Mouse (Mus musculus) midbrain, postnatal 0 days (tissue): ENCODE results near the gene Il17rd. TPM values are rescaled to one million over a fixed set of nuclear protein-coding genes. Genes with fewer than 3 reads are reported as not detected.

Source experiments
- ATAC-seq: fragments of 200-750 bp; cut with Nextera tagmentation; 2 replicates; pipeline ENCODE4 v1.8.0; 2017; ENCODE audit warnings: moderate number of reproducible peaks, mild to moderate bottlenecking, moderate TSS enrichment, moderate library complexity; ENCODE audit not compliant: low FRiP score
- DNase-seq: peaks from one replicate; pipeline ENCODE4 v3.0.0-alpha.2; 2015; ENCODE audit warnings: low spot score
- H3K27ac ChIP-seq: fragments of 300-500 bp; sonication (generic); 2 replicates; pipeline ENCODE4 v1.5.1; 2014; ENCODE audit warnings: low read depth, mild to moderate bottlenecking, low read length, mixed read lengths
- H3K27me3 ChIP-seq: fragments of 300-500 bp; sonication (generic); 2 replicates; pipeline ENCODE4 v1.6.1; 2014; ENCODE audit warnings: low read length, control low read depth, mixed read lengths; ENCODE audit not compliant: insufficient read depth
- H3K36me3 ChIP-seq: fragments of 300-500 bp; sonication (generic); 2 replicates; pipeline ENCODE4 v1.6.1; 2014; ENCODE audit warnings: low read length, control low read depth, mixed read lengths; ENCODE audit not compliant: insufficient read depth
- H3K4me1 ChIP-seq: fragments of 300-500 bp; sonication (generic); 2 replicates; pipeline ENCODE4 v1.6.1; 2014; ENCODE audit warnings: mild to moderate bottlenecking, control low read depth, antibody characterized with exemption, low read length, mixed read lengths; ENCODE audit not compliant: insufficient read depth
- H3K4me2 ChIP-seq: fragments of 300-500 bp; sonication (generic); 2 replicates; pipeline ENCODE4 v1.6.1; 2014; ENCODE audit warnings: low read depth, mild to moderate bottlenecking, low read length, mixed read lengths; ENCODE audit not compliant: poor library complexity, severe bottlenecking
- H3K4me3 ChIP-seq: fragments of 300-500 bp; sonication (generic); 2 replicates; pipeline ENCODE4 v1.5.1; 2014; ENCODE audit warnings: low read depth, mild to moderate bottlenecking, low read length, moderate library complexity
- H3K9ac ChIP-seq: fragments of 300-500 bp; sonication (generic); replicated peaks from 2 replicates; pipeline ENCODE4 v1.6.1; 2014; ENCODE audit warnings: mild to moderate bottlenecking, low read length, moderate library complexity, mixed read lengths; ENCODE audit not compliant: poor library complexity, severe bottlenecking
- H3K9me3 ChIP-seq: fragments of 300-500 bp; sonication (generic); 2 replicates; pipeline ENCODE4 v1.6.1; 2016; ENCODE audit warnings: low read length, control low read depth
- CTCF ChIP-seq: IDR thresholded peaks from 2 replicates; pipeline ENCODE4 v1.5.1; 2016; ENCODE audit warnings: antibody characterized with exemption, mild to moderate bottlenecking
- WGBS: fragments of 180-500 bp; shearing (Covaris S2); extraction: QIAGEN DNeasy Blood & Tissue Kit; methylation state at CpG from one replicate; pipeline ENCODE4 v1.1.7; 2014; 5-methylcytosine and 5-hydroxymethylcytosine counted together
- polyA plus RNA-seq: library from polyadenylated mRNA; unstranded; fragments of >200 nt; fragmentation: Nextera tagmentation; extraction: Ambion mirVana; gene quantifications from 2 replicates; pipeline ENCODE4 v1.2.1, GENCODE M21; 2015
- total RNA-seq: library from RNA; depleted of rRNA; stranded (reverse); fragments of >200 nt; gene quantifications from 2 replicates; pipeline ENCODE4 v1.2.3, GENCODE M21; 2014

Il17rd gene
- total and polyA plus RNA-seq, 2 experiments from 2014 or later, result 1.5 to 9.1 TPM

DNA sequence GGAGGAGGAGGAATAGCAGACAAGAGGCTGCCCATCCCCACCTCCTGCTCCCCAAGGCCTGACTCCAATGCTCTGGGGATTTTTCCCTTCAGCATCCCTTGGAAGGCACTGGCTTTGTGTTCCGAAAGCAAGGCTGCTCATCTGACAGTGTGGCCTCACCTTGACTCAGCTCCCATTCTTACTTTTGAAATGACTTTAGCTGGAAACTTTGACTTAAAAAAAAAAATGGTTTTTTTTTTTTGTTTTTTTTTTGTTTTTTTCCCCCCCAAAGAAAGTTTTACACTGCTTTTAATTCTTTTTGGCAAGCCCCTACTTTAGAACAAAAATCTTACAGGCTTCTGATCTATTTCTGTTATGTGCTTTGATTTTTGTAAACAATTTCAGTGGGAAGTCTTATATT is 24.6 kb downstream of the Il17rd start:
- TF ChIP-seq CTCF, result no peak
- Histone ChIP-seq H3K27ac (no peak overlapping the region), H3K4me3 (no peak overlapping the region), H3K4me2 (no peak overlapping the region), H3K36me3 (no peaks in the 10 kb centered on the region), H3K27me3 (no peaks in the 10 kb centered on the region), H3K4me1 (peaks cover 16% of the 10 kb centered on the region), H3K9me3 (no peaks in the 10 kb centered on the region), H3K9ac (no peak overlapping the region)
- no peak for ATAC-seq
- DNase-seq, result no peak
- WGBS, result 71% methylated on average over 1 of the region's 1 CpGs

DNA sequence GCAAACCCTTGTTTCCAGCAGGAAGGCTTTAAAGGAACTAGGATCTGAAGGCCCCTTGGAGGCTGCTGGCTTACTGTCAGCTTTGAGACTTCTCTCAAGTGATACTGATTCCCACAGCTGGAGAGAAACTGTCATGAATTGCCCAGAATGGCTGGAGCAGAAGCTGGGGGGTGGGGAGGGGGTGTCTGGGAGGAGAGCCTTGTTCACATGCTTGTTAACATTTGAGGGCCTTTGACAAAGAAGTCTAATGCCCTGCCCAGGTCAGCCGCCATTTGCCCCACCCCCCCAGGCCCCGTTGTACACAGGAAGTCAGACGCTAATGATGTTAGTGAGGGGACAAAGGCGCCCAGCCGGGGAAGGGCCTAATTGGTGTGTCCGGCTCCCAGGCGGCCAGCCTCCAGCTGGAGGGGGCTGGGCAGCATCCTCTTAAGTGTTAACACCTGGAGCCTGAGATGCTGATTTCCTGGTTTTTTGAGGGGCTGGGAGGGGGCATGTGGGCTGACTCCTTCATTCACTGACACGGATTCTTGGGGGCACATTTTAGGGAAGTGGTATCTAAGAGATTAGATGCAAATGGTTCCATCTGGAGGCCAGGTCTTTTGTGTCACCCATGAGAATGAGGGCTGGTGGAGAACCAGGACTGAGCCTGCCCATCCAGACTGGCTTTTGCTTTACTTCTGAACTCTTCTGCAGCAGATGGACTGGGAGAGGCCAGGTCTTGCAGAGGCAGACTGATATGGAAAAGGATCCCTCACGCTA is 27.6 kb downstream of the Il17rd start:
- H3K4me2 ChIP-seq, result no peak overlapping the region
- peaks cover 13% of the 10 kb centered on the region for H3K4me1 ChIP-seq
- DNase-seq (no peak), ATAC-seq (no peak)
- TF ChIP-seq CTCF, result no peak
- no peak overlapping the region for H3K4me3 ChIP-seq
- H3K36me3 ChIP-seq, result no peaks in the 10 kb centered on the region
- H3K9me3 ChIP-seq, result no peaks in the 10 kb centered on the region
- WGBS, result 18% methylated on average over 9 of the region's 9 CpGs
- H3K27ac ChIP-seq, result peak overlapping the region; percentile 43; the same call in 1 of the 2 replicates
- no peaks in the 10 kb centered on the region for H3K27me3 ChIP-seq
- H3K9ac ChIP-seq, result 0 out of 2 replicates have a peak overlapping the region, but pooled peaks have one; percentile 13

DNA sequence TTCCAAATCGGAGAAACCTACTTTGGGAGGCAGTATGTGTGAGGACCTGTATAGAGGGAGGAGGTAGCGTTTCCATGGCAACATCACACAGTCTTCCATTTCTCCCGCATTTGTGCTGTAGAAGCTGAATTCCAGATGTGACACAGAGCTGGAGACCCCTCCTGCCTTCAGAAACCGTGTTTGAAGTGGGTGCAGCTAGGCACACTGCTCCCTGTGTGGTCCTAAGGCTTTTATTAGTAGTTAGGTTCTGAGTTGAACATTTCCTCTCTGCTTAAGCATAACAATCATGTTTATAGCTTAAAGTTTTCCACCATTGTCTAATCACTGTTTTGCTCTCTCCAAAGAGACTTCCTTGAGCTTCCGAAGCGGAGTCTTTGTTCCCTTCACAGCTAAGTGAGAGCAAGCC is 29.1 kb downstream of the Il17rd start:
- Histone ChIP-seq H3K4me1 (peaks cover 13% of the 10 kb centered on the region), H3K9me3 (no peaks in the 10 kb centered on the region), H3K4me3 (no peak overlapping the region), H3K27ac (peak overlapping the region; percentile 51; the same call in 1 of the 2 replicates), H3K36me3 (no peaks in the 10 kb centered on the region), H3K9ac (no peak overlapping the region), H3K27me3 (no peaks in the 10 kb centered on the region), H3K4me2 (peak overlapping the region; percentile 32)
- TF ChIP-seq CTCF, result no peak
- peak; percentile 65 for ATAC-seq
- WGBS, result 16% methylated on average over 6 of the region's 6 CpGs
- peak; percentile 59 for DNase-seq

DNA sequence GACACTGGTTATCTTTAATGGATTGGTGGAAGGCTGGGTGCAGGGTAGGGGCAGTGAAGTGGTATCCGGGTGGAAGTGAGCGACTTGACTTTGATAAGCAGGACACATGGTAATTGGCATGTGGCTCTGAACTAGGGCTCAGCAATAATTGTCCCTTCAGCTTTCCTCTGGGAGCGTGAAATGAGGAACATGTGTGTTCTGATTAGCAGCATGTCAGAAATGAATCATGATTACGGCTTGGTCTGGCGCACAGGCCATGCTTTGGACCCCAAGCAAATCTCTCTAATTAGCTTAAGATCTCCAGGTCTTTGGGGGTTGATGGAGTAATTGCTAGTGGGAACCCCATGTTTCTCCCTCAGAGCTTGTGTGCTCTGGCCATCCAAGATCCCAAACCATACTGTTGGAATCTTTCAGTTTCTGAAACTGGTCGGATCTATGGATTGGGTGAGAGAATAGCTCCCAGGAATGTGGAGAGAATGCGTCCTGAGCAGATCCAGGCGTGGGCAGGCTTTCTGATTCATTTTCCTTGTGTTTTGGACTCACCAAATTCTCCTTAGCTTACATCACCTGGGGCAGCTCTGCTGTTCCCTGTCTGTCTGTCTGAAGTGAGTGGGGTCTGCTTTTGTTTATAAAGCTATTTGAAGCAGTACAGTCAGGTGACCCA is 30.8 kb downstream of the Il17rd start:
- H3K4me1 ChIP-seq, result peaks cover 13% of the 10 kb centered on the region
- H3K27me3 ChIP-seq, result no peaks in the 10 kb centered on the region
- ATAC-seq, result no peak
- DNase-seq, result peak; percentile 18
- no peak overlapping the region for H3K4me3 ChIP-seq
- no peak overlapping the region for H3K27ac ChIP-seq
- 51% methylated on average over 8 of the region's 8 CpGs for WGBS
- no peak overlapping the region for H3K9ac ChIP-seq
- no peaks in the 10 kb centered on the region for H3K9me3 ChIP-seq
- no peak for TF ChIP-seq CTCF
- no peak overlapping the region for H3K4me2 ChIP-seq
- H3K36me3 ChIP-seq, result no peaks in the 10 kb centered on the region

DNA sequence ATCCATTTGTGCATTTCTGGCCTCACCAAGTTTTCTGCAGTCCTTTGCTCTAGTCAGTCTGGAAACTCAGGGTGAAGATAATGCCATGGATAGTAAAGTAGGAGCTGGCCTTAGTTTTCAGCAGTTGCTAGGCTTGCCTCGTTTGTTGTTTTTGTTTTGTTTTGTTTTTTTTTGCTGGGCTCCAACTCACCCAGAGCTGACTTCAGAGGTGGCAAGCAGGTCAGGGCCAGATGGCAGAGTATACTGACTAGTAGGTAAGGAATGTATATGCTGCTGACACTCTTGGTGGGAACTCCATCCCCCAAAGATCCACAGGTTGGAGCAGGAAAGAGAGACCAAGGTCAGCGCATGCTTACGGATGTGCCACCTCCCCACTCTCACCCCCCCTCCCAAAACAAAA is 31.4 kb downstream of the Il17rd start:
- 58% methylated on average over 3 of the region's 3 CpGs for WGBS
- Histone ChIP-seq H3K9me3 (no peaks in the 10 kb centered on the region), H3K9ac (no peak overlapping the region)

DNA sequence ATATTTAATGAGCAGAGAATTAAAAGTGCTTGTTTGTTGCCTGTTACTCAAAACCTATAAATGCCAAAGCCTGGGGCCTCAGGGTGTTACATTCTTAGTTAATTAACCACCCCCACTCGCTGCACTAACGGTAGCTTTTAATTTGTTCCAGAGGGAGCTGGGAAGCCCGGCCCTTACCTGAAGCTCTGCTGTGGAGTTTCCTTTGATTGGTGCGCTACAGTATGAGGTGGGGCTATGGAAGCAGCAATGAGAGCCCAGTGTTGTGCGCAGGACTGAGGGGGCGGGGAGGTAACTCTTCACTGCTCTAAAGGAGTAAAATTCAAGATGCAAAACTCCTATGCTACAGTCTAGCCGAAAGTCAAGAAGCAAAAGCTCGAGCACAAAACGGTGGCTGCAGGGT is 32.0 kb downstream of the Il17rd start:
- Histone ChIP-seq H3K9me3 (no peaks in the 10 kb centered on the region), H3K27ac (no peak overlapping the region), H3K27me3 (no peaks in the 10 kb centered on the region), H3K36me3 (no peaks in the 10 kb centered on the region), H3K4me2 (no peak overlapping the region), H3K9ac (no peak overlapping the region), H3K4me1 (peaks cover 12% of the 10 kb centered on the region), H3K4me3 (no peak overlapping the region)
- peak; percentile 17 for DNase-seq
- TF ChIP-seq CTCF, result no peak
- ATAC-seq, result 0 out of 2 replicates have a peak, but pooled peaks have one; percentile 27
- 39% methylated on average over 9 of the region's 9 CpGs for WGBS

More for the DNA sequence above, 31.4 kb downstream of the Il17rd start:
- TF ChIP-seq CTCF, result no peak
- no peak overlapping the region for H3K4me3 ChIP-seq
- H3K27ac ChIP-seq, result no peak overlapping the region
- H3K36me3 ChIP-seq, result no peaks in the 10 kb centered on the region
- H3K4me2 ChIP-seq, result no peak overlapping the region
- H3K4me1 ChIP-seq, result peaks cover 13% of the 10 kb centered on the region
- no peak for DNase-seq
- no peaks in the 10 kb centered on the region for H3K27me3 ChIP-seq
- no peak for ATAC-seq
